Mouse (Mus musculus) 416B (cell line): ENCODE measurements around the gene Slx1b.

Experiments
- DNase-seq: peaks from one replicate; pipeline ENCODE4 v3.0.0; 2011; ENCODE audit warnings: low read depth

Slx1b gene

GRCm38 (mm10) chr7:126676631-126677220 lies 18.9 kb downstream of the Slx1b start:
- no peak for DNase-seq

- no peak for DNase-seq
These were observed 19.4 kb downstream of the Slx1b start, which contains the start of gene Sult1a1 for GRCm38 (mm10) chr7:126676207-126676606. TSS of gene Sult1a1 (minus strand) at chr7:126676432.

- no peak for DNase-seq
These were observed 20.5 kb downstream of the Slx1b start for GRCm38 (mm10) chr7:126675104-126675503.

GRCm38 (mm10) chr7:126672111-126672510 lies 23.5 kb downstream of the Slx1b start:
- no peak for DNase-seq

GRCm38 (mm10) chr7:126670152-126670551 lies 25.4 kb downstream of the Slx1b start:
- DNase-seq: no peak

GRCm38 (mm10) chr7:126668452-126668851 lies 27.1 kb downstream of the Slx1b start:
- DNase-seq: peak; percentile 70

GRCm38 (mm10) chr7:126667495-126668090 lies 28.0 kb downstream of the Slx1b start:
- DNase-seq: no peak

GRCm38 (mm10) chr7:126665269-126665668 lies 30.3 kb downstream of the Slx1b start:
- DNase-seq: no peak

GRCm38 (mm10) chr7:126663646-126664045 lies 31.9 kb downstream of the Slx1b start:
- DNase-seq: peak; percentile 90

- DNase-seq: no peak
These were observed 35.8 kb downstream of the Slx1b start for GRCm38 (mm10) chr7:126659771-126660170.

GRCm38 (mm10) chr7:126657522-126657921 lies 38.1 kb downstream of the Slx1b start:
- DNase-seq: peak; percentile 49

GRCm38 (mm10) chr7:126655695-126656094 lies 39.9 kb downstream of the Slx1b start:
- peak; percentile 98 for DNase-seq

- no peak for DNase-seq
These were observed 41.6 kb downstream of the Slx1b start for GRCm38 (mm10) chr7:126653991-126654390.

GRCm38 (mm10) chr7:126650852-126651251 lies 44.7 kb downstream of the Slx1b start:
- DNase-seq: peak; percentile 77

GRCm38 (mm10) chr7:126649231-126650051 lies 46.1 kb downstream of the Slx1b start, which contains the start of gene Sgf29:
TSS of gene Sgf29 (plus strand) at chr7:126649309.
- DNase-seq: peak; percentile 94

GRCm38 (mm10) chr7:126648486-126648885 lies 47.1 kb downstream of the Slx1b start:
- peak; percentile 83 for DNase-seq

- DNase-seq: no peak
These were observed 49.9 kb downstream of the Slx1b start for GRCm38 (mm10) chr7:126645708-126646107.

- DNase-seq: peak; percentile 49
These were observed 50.7 kb downstream of the Slx1b start for GRCm38 (mm10) chr7:126644914-126645313.

GRCm38 (mm10) chr7:126644345-126644744 lies 51.2 kb downstream of the Slx1b start:
- DNase-seq: peak; percentile 44

GRCm38 (mm10) chr7:126643244-126643617 lies 52.4 kb downstream of the Slx1b start:
- DNase-seq: peak; percentile 81

GRCm38 (mm10) chr7:126642545-126643243 lies 52.9 kb downstream of the Slx1b start:
- peak; percentile 61 for DNase-seq
